Mouse (Mus musculus) cerebellum, adult (tissue): ENCODE results near the gene Slc2a3.
A peak's percentile ranks its signal among the peaks of the same experiment; 100 is the strongest.
"Not testable (repeated sequence)": the region's sequence is repeated elsewhere in the genome, so short reads cannot be mapped to it uniquely, and the experiment has no call there.

Experiments used
- ATAC-seq: cut with Nextera tagmentation; 2 replicates; pipeline ENCODE4 v1.9.2; 2017; ENCODE audit warnings: mild to moderate bottlenecking, moderate library complexity, mixed read lengths; ENCODE audit not compliant: insufficient number of reproducible peaks, low FRiP score, low TSS enrichment

Slc2a3 gene

GRCm38 (mm10) chr6:122765298-122765956 is 36.0 kb downstream of the Slc2a3 start:
- no peak for ATAC-seq

- peak; percentile 34; the same call in 1 of the 2 replicates for ATAC-seq
These were observed 36.8 kb downstream of the Slc2a3 start for GRCm38 (mm10) chr6:122764446-122765297.

- no peak for ATAC-seq
These were observed 37.5 kb downstream of the Slc2a3 start for GRCm38 (mm10) chr6:122763844-122764445.

GRCm38 (mm10) chr6:122762952-122763700 is 38.3 kb downstream of the Slc2a3 start:
- no peak for ATAC-seq

- ATAC-seq: no peak
These were observed 39.0 kb downstream of the Slc2a3 start for GRCm38 (mm10) chr6:122762480-122762879.

GRCm38 (mm10) chr6:122761901-122762300 is 39.5 kb downstream of the Slc2a3 start:
- no peak for ATAC-seq

- ATAC-seq: peak; percentile 79
These were observed 40.3 kb downstream of the Slc2a3 start for GRCm38 (mm10) chr6:122761011-122761599.

GRCm38 (mm10) chr6:122758732-122759131 is 42.7 kb downstream of the Slc2a3 start:
- ATAC-seq: no peak

GRCm38 (mm10) chr6:122755913-122756312 is 45.5 kb downstream of the Slc2a3 start:
- ATAC-seq: no peak

- ATAC-seq: no peak
These were observed 50.9 kb downstream of the Slc2a3 start for GRCm38 (mm10) chr6:122750579-122750978.

- no peak for ATAC-seq
These were observed 56.8 kb downstream of the Slc2a3 start for GRCm38 (mm10) chr6:122744505-122745249.

- no peak for ATAC-seq
These were observed 58.1 kb downstream of the Slc2a3 start for GRCm38 (mm10) chr6:122743353-122743752.

GRCm38 (mm10) chr6:122742228-122742899 is 59.1 kb downstream of the Slc2a3 start:
- ATAC-seq: peak; percentile 69

GRCm38 (mm10) chr6:122741460-122742227 is 59.8 kb downstream of the Slc2a3 start:
- ATAC-seq: no peak

- ATAC-seq: peak; percentile 34; the same call in 1 of the 2 replicates
These were observed 61.5 kb downstream of the Slc2a3 start for GRCm38 (mm10) chr6:122739952-122740351.

GRCm38 (mm10) chr6:122719942-122720341 is 81.5 kb downstream of the Slc2a3 start:
- peak; percentile 66; the same call in 1 of the 2 replicates for ATAC-seq

GRCm38 (mm10) chr6:122718224-122718623 is 83.2 kb downstream of the Slc2a3 start:
- not testable (repeated sequence) for ATAC-seq

- no peak for ATAC-seq
These were observed 85.6 kb downstream of the Slc2a3 start for GRCm38 (mm10) chr6:122715886-122716285.
